Mouse (Mus musculus) intestine, embryonic 16.5 days (tissue): ENCODE measurements around the gene Tedc2. TPM values are rescaled to one million over a fixed set of nuclear protein-coding genes. Genes with fewer than 3 reads are reported as not detected.
A peak's percentile ranks its signal among the peaks of the same experiment; 100 is the strongest.

Experiments
- ATAC-seq: fragments of 200-750 bp; cut with Nextera tagmentation; 2 replicates; pipeline ENCODE4 v1.8.0; 2017; ENCODE audit warnings: moderate TSS enrichment, moderate library complexity
- H3K27ac ChIP-seq: fragments of 300-500 bp; sonication (generic); 2 replicates; pipeline ENCODE4 v1.5.1; 2014; ENCODE audit warnings: mild to moderate bottlenecking, low read length
- H3K27me3 ChIP-seq: fragments of 300-500 bp; sonication (generic); replicated peaks from 2 replicates; pipeline ENCODE4 v1.6.1; 2014; ENCODE audit warnings: low read length, control low read depth, mixed read lengths; ENCODE audit not compliant: control insufficient read depth, insufficient read depth
- H3K36me3 ChIP-seq: fragments of 300-500 bp; sonication (generic); 2 replicates; pipeline ENCODE4 v1.6.1; 2014; ENCODE audit warnings: low read length, control low read depth; ENCODE audit not compliant: control insufficient read depth, insufficient read depth
- H3K4me1 ChIP-seq: fragments of 300-500 bp; sonication (generic); 2 replicates; pipeline ENCODE4 v1.6.1; 2014; ENCODE audit warnings: low read length, control low read depth, mixed read lengths; ENCODE audit not compliant: control insufficient read depth, insufficient read depth
- H3K4me2 ChIP-seq: fragments of 300-500 bp; sonication (generic); 2 replicates; pipeline ENCODE4 v1.6.1; 2014; ENCODE audit warnings: low read depth, low read length, control low read depth
- H3K4me3 ChIP-seq: fragments of 300-500 bp; sonication (generic); 2 replicates; pipeline ENCODE4 v1.5.1; 2014; ENCODE audit warnings: mild to moderate bottlenecking, low read length
- H3K9ac ChIP-seq: fragments of 300-500 bp; sonication (generic); 2 replicates; pipeline ENCODE4 v1.6.1; 2014; ENCODE audit warnings: low read depth, low read length
- H3K9me3 ChIP-seq: fragments of 300-500 bp; sonication (generic); 2 replicates; pipeline ENCODE4 v1.6.1; 2016; ENCODE audit warnings: low read length, control low read depth; ENCODE audit not compliant: control insufficient read depth
- whole genome bisulfite sequencing: fragments of 180-500 bp; shearing (Covaris S2); extraction: QIAGEN DNeasy Blood & Tissue Kit; methylation state at CpG from one replicate; pipeline ENCODE4 v1.1.7; 2014; 5-methylcytosine and 5-hydroxymethylcytosine counted together
- polyA plus RNA-seq: library from polyadenylated mRNA; unstranded; fragments of >200 nt; fragmentation: Nextera tagmentation; extraction: Ambion mirVana; gene quantifications from 2 replicates; pipeline ENCODE4 v1.2.1, GENCODE M21; 2015

The Tedc2 gene
- polyA plus RNA-seq, 1 experiment from 2014 or later: 8.7 TPM

- 78% methylated on average over 3 of the region's 3 CpGs for WGBS
- Histone ChIP-seq H3K9me3 (no peaks in the 10 kb centered on the region), H3K4me3 (no peak overlapping the region), H3K27me3 (no peaks in the 10 kb centered on the region), H3K4me1 (peaks cover 7% of the 10 kb centered on the region; the same call in 1 of the 2 replicates), H3K36me3 (no peaks in the 10 kb centered on the region), H3K9ac (no peak overlapping the region), H3K4me2 (no peak overlapping the region), H3K27ac (no peak overlapping the region)
- ATAC-seq: no peak
Measured at GRCm38 (mm10) chr17:24174259-24174658, 46.4 kb downstream of the Tedc2 start.

DNA sequence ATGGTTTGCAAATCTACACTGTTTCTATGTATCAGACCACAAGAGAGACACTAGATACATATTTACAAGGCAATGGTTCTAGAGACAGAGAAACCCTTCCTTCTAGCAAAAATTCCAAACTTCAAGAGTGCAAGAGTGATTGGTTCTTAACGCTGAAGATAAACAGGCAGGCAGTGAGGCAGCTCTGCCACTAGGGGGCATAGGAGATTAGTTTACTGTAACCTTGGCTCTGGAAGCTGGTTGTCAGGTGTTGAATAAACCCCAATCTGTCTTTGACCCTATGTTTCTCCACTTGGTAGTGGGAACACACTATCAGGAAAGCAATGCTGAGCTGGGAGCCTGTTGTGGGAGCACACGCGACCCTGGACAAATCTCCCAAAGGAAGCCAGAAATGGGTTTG lies 47.2 kb downstream of the Tedc2 start:
- H3K27ac ChIP-seq: no peak overlapping the region
- no peak overlapping the region for H3K4me3 ChIP-seq
- no peak overlapping the region for H3K9ac ChIP-seq
- no peaks in the 10 kb centered on the region for H3K9me3 ChIP-seq
- 3% methylated on average over 3 of the region's 3 CpGs for WGBS
- no peak overlapping the region for H3K4me2 ChIP-seq
- ATAC-seq: no peak
- no peaks in the 10 kb centered on the region for H3K36me3 ChIP-seq
- H3K4me1 ChIP-seq: peaks cover 7% of the 10 kb centered on the region; the same call in 1 of the 2 replicates
- no peaks in the 10 kb centered on the region for H3K27me3 ChIP-seq

GRCm38 (mm10) chr17:24171738-24172137 lies 48.9 kb downstream of the Tedc2 start:
- WGBS: 85% methylated on average over 4 of the region's 4 CpGs
- ATAC-seq: no peak
- no peak overlapping the region for H3K4me2 ChIP-seq
- no peaks in the 10 kb centered on the region for H3K9me3 ChIP-seq
- H3K27me3 ChIP-seq: no peaks in the 10 kb centered on the region
- H3K36me3 ChIP-seq: 0 out of 2 replicates have a peak, but pooled peaks cover 6% of the 10 kb centered on the region
- H3K9ac ChIP-seq: 0 out of 2 replicates have a peak overlapping the region, but pooled peaks have one; percentile 8
- no peak overlapping the region for H3K4me3 ChIP-seq
- no peak overlapping the region for H3K27ac ChIP-seq
- H3K4me1 ChIP-seq: peaks cover 16% of the 10 kb centered on the region

DNA sequence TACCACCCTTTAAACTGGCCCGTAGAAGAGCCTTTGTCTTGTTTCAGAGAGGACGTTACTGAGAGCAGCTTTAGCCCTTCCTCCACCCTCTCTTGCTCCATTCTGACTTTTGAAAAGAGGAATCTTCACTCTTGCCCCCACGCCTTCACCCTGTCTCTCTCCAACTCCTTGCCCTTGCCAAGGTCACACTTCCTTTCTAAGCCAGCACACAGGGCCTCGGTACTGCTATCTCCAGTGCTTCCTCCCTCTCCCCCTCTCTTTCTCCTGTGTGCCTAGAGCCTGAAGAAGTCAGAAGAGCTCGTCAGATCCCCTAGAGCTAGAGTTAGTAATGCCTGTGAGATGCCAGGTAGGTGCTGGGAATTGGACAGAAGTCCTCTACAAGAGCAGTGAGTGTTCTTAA lies 49.9 kb downstream of the Tedc2 start:
- ATAC-seq: no peak
- Histone ChIP-seq H3K4me1 (peaks cover 16% of the 10 kb centered on the region), H3K9ac (no peak overlapping the region), H3K4me3 (no peak overlapping the region), H3K27me3 (no peaks in the 10 kb centered on the region), H3K27ac (no peak overlapping the region), H3K9me3 (no peaks in the 10 kb centered on the region), H3K36me3 (0 out of 2 replicates have a peak, but pooled peaks cover 6% of the 10 kb centered on the region), H3K4me2 (no peak overlapping the region)
- WGBS: 76% methylated on average over 5 of the region's 5 CpGs

GRCm38 (mm10) chr17:24170125-24170524 lies 50.5 kb downstream of the Tedc2 start:
- Histone ChIP-seq H3K4me2 (peak overlapping the region; percentile 70), H3K36me3 (0 out of 2 replicates have a peak, but pooled peaks cover 6% of the 10 kb centered on the region), H3K9me3 (no peaks in the 10 kb centered on the region), H3K27me3 (no peaks in the 10 kb centered on the region), H3K4me3 (peak overlapping the region; percentile 87), H3K9ac (peak overlapping the region; percentile 91), H3K27ac (peak overlapping the region; percentile 96; the same call in 1 of the 2 replicates), H3K4me1 (peaks cover 20% of the 10 kb centered on the region)
- ATAC-seq: no peak
- WGBS: 58% methylated on average over 3 of the region's 3 CpGs

- Histone ChIP-seq H3K27ac (peak within 1 kb of the TSS; percentile 96), H3K9ac (peak within 1 kb of the TSS; percentile 91), H3K4me3 (peak within 1 kb of the TSS; percentile 87), H3K4me2 (peak within 1 kb of the TSS; percentile 70), H3K36me3 (0 out of 2 replicates have a peak, but pooled peaks cover 6% of the 10 kb centered on the region), H3K27me3 (no peaks in the 10 kb centered on the region), H3K4me1 (peaks cover 21% of the 10 kb centered on the region), H3K9me3 (no peaks in the 10 kb centered on the region)
- under 1% methylated on average over 57 of the region's 58 CpGs for WGBS
- ATAC-seq: peak; percentile 89
Measured at GRCm38 (mm10) chr17:24169317-24170065, 51.2 kb downstream of the Tedc2 start, which contains the start of gene Atp6v0c. Gene Atp6v0c (minus strand): TSS chr17:24169702.

- Histone ChIP-seq H3K36me3 (0 out of 2 replicates have a peak, but pooled peaks cover 6% of the 10 kb centered on the region), H3K27me3 (no peaks in the 10 kb centered on the region), H3K4me1 (peaks cover 21% of the 10 kb centered on the region), H3K9ac (peak overlapping the region; percentile 91), H3K4me2 (peak overlapping the region; percentile 69), H3K4me3 (peak overlapping the region; percentile 87), H3K27ac (peak overlapping the region; percentile 96), H3K9me3 (no peaks in the 10 kb centered on the region)
- ATAC-seq: peak; percentile 31
- 0% methylated on average over 41 of the region's 41 CpGs for WGBS
Measured at GRCm38 (mm10) chr17:24168590-24169277, 51.9 kb downstream of the Tedc2 start.

GRCm38 (mm10) chr17:24167891-24168505 lies 52.7 kb downstream of the Tedc2 start:
- H3K27me3 ChIP-seq: no peaks in the 10 kb centered on the region
- no peak for ATAC-seq
- H3K36me3 ChIP-seq: 0 out of 2 replicates have a peak, but pooled peaks cover 6% of the 10 kb centered on the region
- peak overlapping the region; percentile 91 for H3K9ac ChIP-seq
- peak overlapping the region; percentile 96 for H3K27ac ChIP-seq
- peaks cover 21% of the 10 kb centered on the region for H3K4me1 ChIP-seq
- peak overlapping the region; percentile 87 for H3K4me3 ChIP-seq
- WGBS: 36% methylated on average over 7 of the region's 7 CpGs
- peak overlapping the region; percentile 69 for H3K4me2 ChIP-seq
- no peaks in the 10 kb centered on the region for H3K9me3 ChIP-seq

GRCm38 (mm10) chr17:24167120-24167519 lies 53.5 kb downstream of the Tedc2 start:
- Histone ChIP-seq H3K9me3 (no peaks in the 10 kb centered on the region), H3K9ac (no peak overlapping the region), H3K4me2 (peak overlapping the region; percentile 69; the same call in 1 of the 2 replicates), H3K4me3 (no peak overlapping the region), H3K4me1 (peaks cover 26% of the 10 kb centered on the region), H3K27ac (no peak overlapping the region), H3K27me3 (no peaks in the 10 kb centered on the region), H3K36me3 (0 out of 2 replicates have a peak, but pooled peaks cover 6% of the 10 kb centered on the region)
- 83% methylated on average over 6 of the region's 6 CpGs for WGBS
- no peak for ATAC-seq
